Mouse (Mus musculus): Measurements from ENCODE around the gene Mlh3. TPM values are rescaled to one million over a fixed set of nuclear protein-coding genes. Genes with fewer than 3 reads are reported as not detected.
A peak's percentile ranks its signal among the peaks of the same experiment; 100 is the strongest.

Mlh3 gene
- polyA plus RNA-seq, 1 experiment from 2014 or later: 9.4 TPM

GRCm38 (mm10) chr12:85256074-85256751, 14.2 kb downstream of the Mlh3 start:
- no peak overlapping the region for H3K27ac ChIP-seq
- H3K36me3 ChIP-seq (replicated peaks; ENCODE audit: control insufficient read depth, insufficient read depth): peaks cover 25% of the 10 kb centered on the region
- no peaks in the 10 kb centered on the region for H3K4me1 ChIP-seq (replicated peaks; ENCODE audit: control insufficient read depth, insufficient read depth, low read length)
- 73% methylated on average over 7 of the region's 7 CpGs for WGBS
- H3K9me3 ChIP-seq (ENCODE audit: control insufficient read depth, low read length): no peaks in the 10 kb centered on the region
- DNase-seq (ENCODE audit: low spot score) (no peak), ATAC-seq (ENCODE audit: low FRiP score) (no peak)
- H3K27me3 ChIP-seq (ENCODE audit: control insufficient read depth, insufficient read depth, low read length): no peaks in the 10 kb centered on the region
- no peak overlapping the region for H3K4me2 ChIP-seq (replicated peaks)
- H3K9ac ChIP-seq: no peak overlapping the region
- no peak overlapping the region for H3K4me3 ChIP-seq (replicated peaks; ENCODE audit: low read length)

- H3K4me1 ChIP-seq (replicated peaks; ENCODE audit: control insufficient read depth, insufficient read depth, low read length): no peaks in the 10 kb centered on the region
- peaks cover 16% of the 10 kb centered on the region for H3K36me3 ChIP-seq (replicated peaks; ENCODE audit: control insufficient read depth, insufficient read depth)
- no peak overlapping the region for H3K4me2 ChIP-seq (replicated peaks)
- no peak overlapping the region for H3K9ac ChIP-seq
- H3K27ac ChIP-seq: no peak overlapping the region
- no peaks in the 10 kb centered on the region for H3K27me3 ChIP-seq (ENCODE audit: control insufficient read depth, insufficient read depth, low read length)
- WGBS: 89% methylated on average over 3 of the region's 3 CpGs
- no peak overlapping the region for H3K4me3 ChIP-seq (replicated peaks; ENCODE audit: low read length)
- 0 out of 2 replicates have a peak, but pooled peaks cover 8% of the 10 kb centered on the region for H3K9me3 ChIP-seq (ENCODE audit: control insufficient read depth, low read length)
- DNase-seq (ENCODE audit: low spot score) (no peak), ATAC-seq (ENCODE audit: low FRiP score) (no peak)
These were observed 18.3 kb downstream of the Mlh3 start for GRCm38 (mm10) chr12:85252083-85252482.

- no peak overlapping the region for H3K4me2 ChIP-seq (replicated peaks)
- no peak overlapping the region for H3K27ac ChIP-seq
- H3K4me1 ChIP-seq (replicated peaks; ENCODE audit: control insufficient read depth, insufficient read depth, low read length): no peaks in the 10 kb centered on the region; the same call in 1 of the 2 replicates
- no peaks in the 10 kb centered on the region for H3K9me3 ChIP-seq (ENCODE audit: control insufficient read depth, low read length)
- no peak overlapping the region for H3K9ac ChIP-seq
- no peak for ATAC-seq (ENCODE audit: low FRiP score)
- H3K36me3 ChIP-seq (replicated peaks; ENCODE audit: control insufficient read depth, insufficient read depth): peaks cover 17% of the 10 kb centered on the region
- H3K27me3 ChIP-seq (ENCODE audit: control insufficient read depth, insufficient read depth, low read length): no peaks in the 10 kb centered on the region
- no peak overlapping the region for H3K4me3 ChIP-seq (replicated peaks; ENCODE audit: low read length)
- no peak for DNase-seq (ENCODE audit: low spot score)
- 93% methylated on average over 5 of the region's 5 CpGs for WGBS
These were observed 32.8 kb downstream of the Mlh3 start for GRCm38 (mm10) chr12:85237553-85237952.

GRCm38 (mm10) chr12:85233376-85234358, 36.7 kb downstream of the Mlh3 start:
- DNase-seq (ENCODE audit: low spot score) (no peak), ATAC-seq (ENCODE audit: low FRiP score) (no peak)
- no peak overlapping the region for H3K4me2 ChIP-seq (replicated peaks)
- H3K4me1 ChIP-seq (replicated peaks; ENCODE audit: control insufficient read depth, insufficient read depth, low read length): no peaks in the 10 kb centered on the region; the same call in 1 of the 2 replicates
- no peak overlapping the region for H3K4me3 ChIP-seq (replicated peaks; ENCODE audit: low read length)
- WGBS: 61% methylated on average over 21 of the region's 21 CpGs
- peak overlapping the region; percentile 7 for H3K27ac ChIP-seq
- peaks cover 17% of the 10 kb centered on the region for H3K36me3 ChIP-seq (replicated peaks; ENCODE audit: control insufficient read depth, insufficient read depth)
- no peaks in the 10 kb centered on the region for H3K9me3 ChIP-seq (ENCODE audit: control insufficient read depth, low read length)
- no peaks in the 10 kb centered on the region for H3K27me3 ChIP-seq (ENCODE audit: control insufficient read depth, insufficient read depth, low read length)
- H3K9ac ChIP-seq: no peak overlapping the region

GRCm38 (mm10) chr12:85227876-85228599, 42.4 kb downstream of the Mlh3 start:
- no peak overlapping the region for H3K9ac ChIP-seq
- ATAC-seq (ENCODE audit: low FRiP score) (no peak), DNase-seq (ENCODE audit: low spot score) (no peak)
- no peak overlapping the region for H3K27ac ChIP-seq
- H3K9me3 ChIP-seq (ENCODE audit: control insufficient read depth, low read length): no peaks in the 10 kb centered on the region
- WGBS: 75% methylated on average over 15 of the region's 15 CpGs
- H3K4me2 ChIP-seq (replicated peaks): no peak overlapping the region
- H3K27me3 ChIP-seq (ENCODE audit: control insufficient read depth, insufficient read depth, low read length): no peaks in the 10 kb centered on the region
- no peak overlapping the region for H3K4me3 ChIP-seq (replicated peaks; ENCODE audit: low read length)
- H3K4me1 ChIP-seq (replicated peaks; ENCODE audit: control insufficient read depth, insufficient read depth, low read length): no peaks in the 10 kb centered on the region
- peaks cover 44% of the 10 kb centered on the region for H3K36me3 ChIP-seq (replicated peaks; ENCODE audit: control insufficient read depth, insufficient read depth)

- H3K36me3 ChIP-seq (replicated peaks; ENCODE audit: control insufficient read depth, insufficient read depth): peaks cover 52% of the 10 kb centered on the region
- WGBS: 76% methylated on average over 7 of the region's 7 CpGs
- H3K27me3 ChIP-seq (ENCODE audit: control insufficient read depth, insufficient read depth, low read length): no peaks in the 10 kb centered on the region
- H3K27ac ChIP-seq: no peak overlapping the region
- ATAC-seq (ENCODE audit: low FRiP score) (no peak), DNase-seq (ENCODE audit: low spot score) (no peak)
- no peak overlapping the region for H3K4me2 ChIP-seq (replicated peaks)
- H3K4me3 ChIP-seq (replicated peaks; ENCODE audit: low read length): no peak overlapping the region
- no peaks in the 10 kb centered on the region for H3K9me3 ChIP-seq (ENCODE audit: control insufficient read depth, low read length)
- no peak overlapping the region for H3K9ac ChIP-seq
- no peaks in the 10 kb centered on the region for H3K4me1 ChIP-seq (replicated peaks; ENCODE audit: control insufficient read depth, insufficient read depth, low read length)
These were observed 43.2 kb downstream of the Mlh3 start for GRCm38 (mm10) chr12:85227227-85227626.

- 4% methylated on average over 12 of the region's 12 CpGs for WGBS
- Histone ChIP-seq H3K27me3 (ENCODE audit: control insufficient read depth, insufficient read depth, low read length) (no peaks in the 10 kb centered on the region), H3K4me3 (replicated peaks; ENCODE audit: low read length) (peak overlapping the region; percentile 60), H3K9ac (peak overlapping the region; percentile 63), H3K27ac (0 out of 2 replicates have a peak overlapping the region, but pooled peaks have one; percentile 61), H3K9me3 (ENCODE audit: control insufficient read depth, low read length) (no peaks in the 10 kb centered on the region), H3K36me3 (replicated peaks; ENCODE audit: control insufficient read depth, insufficient read depth) (peaks cover 35% of the 10 kb centered on the region), H3K4me2 (replicated peaks) (peak overlapping the region; percentile 81), H3K4me1 (replicated peaks; ENCODE audit: control insufficient read depth, insufficient read depth, low read length) (peaks cover 16% of the 10 kb centered on the region)
- DNase-seq (ENCODE audit: low spot score) (no peak), ATAC-seq (ENCODE audit: low FRiP score) (no peak; the same call in 1 of the 2 replicates)
These were observed 50.5 kb downstream of the Mlh3 start for GRCm38 (mm10) chr12:85219905-85220290.

GRCm38 (mm10) chr12:85219236-85219904, 51.0 kb downstream of the Mlh3 start, which contains the start of gene Eif2b2:
TSS of gene Eif2b2 (plus strand) at chr12:85219481.
- Histone ChIP-seq H3K4me2 (replicated peaks) (peak within 1 kb of the TSS; percentile 81), H3K4me1 (replicated peaks; ENCODE audit: control insufficient read depth, insufficient read depth, low read length) (peaks cover 16% of the 10 kb centered on the region), H3K36me3 (replicated peaks; ENCODE audit: control insufficient read depth, insufficient read depth) (peaks cover 29% of the 10 kb centered on the region), H3K27me3 (ENCODE audit: control insufficient read depth, insufficient read depth, low read length) (no peaks in the 10 kb centered on the region), H3K9ac (peak within 1 kb of the TSS; percentile 63), H3K27ac (peak within 1 kb of the TSS; percentile 81), H3K9me3 (ENCODE audit: control insufficient read depth, low read length) (no peaks in the 10 kb centered on the region), H3K4me3 (replicated peaks; ENCODE audit: low read length) (peak within 1 kb of the TSS; percentile 60)
- DNase-seq (ENCODE audit: low spot score) (peak; percentile 98), ATAC-seq (ENCODE audit: low FRiP score) (peak; percentile 99)
- under 1% methylated on average over 54 of the region's 54 CpGs for WGBS
